Mouse (Mus musculus) kidney, postnatal 10 days (tissue): Measurements from ENCODE around the gene Cyp4f37.
"Not testable (repeated sequence)": the region's sequence is repeated elsewhere in the genome, so short reads cannot be mapped to it uniquely, and the experiment has no call there.

ENCODE experiments used
- DNase-seq: peaks from one replicate; pipeline ENCODE4 v3.0.0; 2021; ENCODE audit warnings: mixed read lengths

Cyp4f37 gene

GRCm38 (mm10) chr17:32621018-32621417 lies at the start of gene Cyp4f37:
Gene Cyp4f37 (plus strand): TSS chr17:32621309.
- not testable (repeated sequence) for DNase-seq

GRCm38 (mm10) chr17:32573286-32573685 lies 47.8 kb upstream of the Cyp4f37 start:
- not testable (repeated sequence) for DNase-seq

DNA sequence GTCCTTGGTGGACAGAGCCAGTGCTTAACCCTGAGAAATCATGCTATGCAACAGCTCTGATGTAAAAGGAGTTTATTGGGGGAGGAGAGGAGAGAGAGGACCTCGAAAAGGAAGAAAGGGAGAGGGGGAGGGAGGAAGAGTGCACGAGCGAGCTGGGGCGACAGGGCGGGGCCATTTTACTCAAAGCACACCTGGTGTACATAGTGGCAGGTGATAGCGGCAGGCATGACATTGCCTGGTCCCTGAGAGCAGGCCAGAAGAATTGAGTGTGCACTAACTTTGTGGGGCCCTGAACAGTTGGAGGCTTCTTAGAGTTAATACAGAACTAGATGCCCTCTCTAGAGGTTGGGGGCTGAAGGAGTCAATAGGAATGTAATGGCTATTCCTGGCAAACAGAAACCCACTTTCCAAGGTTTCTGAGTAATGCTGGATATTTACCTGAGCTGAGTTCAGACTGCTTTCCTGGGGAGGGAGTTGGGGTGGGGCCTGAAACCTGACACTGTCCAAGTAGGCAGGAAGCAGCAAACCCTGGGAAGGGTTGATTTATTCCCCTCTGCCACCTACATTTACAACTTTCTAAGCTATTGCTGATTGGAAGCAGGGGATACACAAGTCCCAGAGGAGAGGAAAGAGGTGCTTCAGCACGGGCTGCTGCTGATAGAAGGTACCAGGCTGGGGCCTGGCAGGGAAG lies 43.5 kb upstream of the Cyp4f37 start:
- no peak for DNase-seq

- no peak for DNase-seq
Observed at GRCm38 (mm10) chr17:32596494-32596893, 24.6 kb upstream of the Cyp4f37 start.

DNA sequence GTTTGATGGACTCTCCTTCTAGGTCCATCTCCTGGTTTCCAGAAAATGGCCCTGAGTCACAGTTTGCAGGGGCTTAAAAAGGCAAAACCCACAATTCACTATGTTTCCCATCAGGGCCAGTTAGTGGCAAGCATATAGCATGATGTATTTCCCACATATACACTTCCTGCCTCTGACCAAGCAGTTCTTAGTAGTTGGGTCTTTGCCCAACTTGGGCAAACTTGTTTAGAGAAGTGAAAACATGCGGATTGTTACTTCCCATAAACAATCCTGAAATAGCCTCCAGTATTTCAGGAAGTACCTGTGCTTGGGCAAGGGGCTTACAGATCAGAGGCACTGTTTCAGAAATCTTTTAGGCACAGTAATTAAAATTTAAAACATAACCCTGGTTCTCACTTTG lies 13.1 kb upstream of the Cyp4f37 start:
- DNase-seq = no peak

- DNase-seq = not testable (repeated sequence)
Observed at GRCm38 (mm10) chr17:32610231-32610630, 10.9 kb upstream of the Cyp4f37 start.

DNA sequence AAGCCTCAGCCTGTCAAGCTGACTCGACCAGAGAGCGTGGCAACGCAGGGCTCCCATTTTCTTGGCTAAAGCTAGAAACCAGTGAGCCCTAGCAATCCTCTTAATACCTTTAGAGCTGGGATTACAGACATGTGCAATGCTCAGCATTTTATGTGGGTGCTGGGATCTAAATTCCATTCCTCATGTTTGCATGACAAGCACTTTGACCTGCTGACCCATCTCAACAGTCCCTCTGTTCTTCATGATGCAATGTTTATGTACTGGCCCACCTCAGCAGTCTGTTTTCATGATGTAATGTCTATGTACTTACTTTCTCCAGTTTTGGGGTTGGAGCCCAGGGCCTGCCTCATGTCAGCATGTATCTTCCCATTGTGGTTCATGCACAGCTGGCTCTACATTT lies 10.2 kb upstream of the Cyp4f37 start:
- no peak for DNase-seq

DNA sequence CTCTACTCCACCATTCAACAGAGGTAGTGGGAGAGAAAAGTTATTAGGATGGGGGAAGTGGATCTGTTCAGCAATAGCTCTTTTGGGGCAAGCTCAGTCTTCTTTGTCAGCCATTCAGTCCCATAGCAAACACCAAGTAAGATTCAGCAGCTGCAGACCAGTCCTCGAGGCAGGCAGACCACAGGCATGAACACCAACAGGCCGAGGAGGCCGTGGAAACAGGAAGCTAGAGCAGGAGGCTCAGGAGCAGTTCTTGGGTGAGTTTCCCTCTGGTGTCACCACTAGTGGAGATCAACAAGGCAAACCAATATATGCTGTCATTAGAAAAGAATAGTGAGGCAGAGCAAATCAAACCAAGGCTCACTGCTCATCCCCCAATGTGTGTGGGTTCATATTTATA lies 8.7 kb upstream of the Cyp4f37 start:
- DNase-seq = no peak

DNA sequence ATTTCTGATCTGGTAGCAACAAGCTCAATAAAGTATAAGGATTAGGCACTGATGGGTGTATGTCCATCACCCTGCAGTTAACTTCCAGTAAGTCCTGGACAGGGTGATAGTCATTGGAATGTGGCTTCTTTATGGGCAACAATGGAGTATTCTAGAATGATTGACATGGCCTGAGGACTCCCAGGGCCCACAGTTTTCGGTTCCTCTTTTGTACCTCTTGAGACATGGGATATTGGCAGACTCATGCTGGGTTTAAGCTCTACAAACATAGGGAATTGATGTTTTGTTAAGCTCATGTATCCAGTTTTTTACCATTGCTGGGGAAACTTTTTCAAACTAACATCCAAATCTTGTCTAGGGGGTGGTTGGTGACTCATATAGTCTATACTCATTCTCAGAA lies 3.9 kb upstream of the Cyp4f37 start:
- DNase-seq = no peak

- not testable (repeated sequence) for DNase-seq
Observed at GRCm38 (mm10) chr17:32629726-32630125, 8.6 kb downstream of the Cyp4f37 start.

- DNase-seq = no peak
Observed at GRCm38 (mm10) chr17:32631936-32632335, 10.8 kb downstream of the Cyp4f37 start.

DNA sequence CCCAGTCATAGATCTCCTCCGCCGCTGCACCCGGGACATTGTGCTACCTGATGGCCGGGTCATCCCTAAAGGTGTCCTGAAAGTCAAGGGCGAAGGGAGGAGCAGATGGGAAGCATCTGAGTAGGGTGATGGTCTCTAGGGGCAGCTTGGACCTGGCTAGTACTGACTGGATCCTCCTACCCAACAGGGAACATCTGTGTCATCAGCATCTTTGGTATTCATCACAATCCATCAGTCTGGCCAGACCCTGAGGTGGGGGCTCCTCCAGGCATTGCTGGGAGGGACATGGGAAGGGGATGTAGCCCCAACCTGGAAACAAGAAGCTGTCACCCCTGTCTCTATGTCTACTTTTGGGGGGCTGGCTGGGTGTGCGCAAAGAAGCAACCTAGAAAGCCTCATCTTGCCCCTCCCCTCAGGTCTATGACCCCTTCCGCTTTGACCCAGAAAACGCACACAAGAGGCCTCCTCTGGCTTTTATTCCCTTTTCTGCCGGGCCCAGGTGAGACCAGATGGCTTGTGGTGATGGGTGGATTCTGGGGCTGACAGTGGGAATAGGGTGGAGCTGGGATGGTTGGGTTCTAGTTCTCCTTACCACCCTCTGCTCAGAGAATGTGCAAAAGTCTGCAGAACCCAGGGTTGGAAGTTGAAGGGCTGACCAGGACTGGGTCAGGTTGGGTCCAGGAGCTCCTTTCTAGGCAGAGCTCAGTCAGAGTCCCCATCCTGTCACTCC lies 13.3 kb downstream of the Cyp4f37 start:
- not testable (repeated sequence) for DNase-seq

- peak; percentile 86 for DNase-seq
Observed at GRCm38 (mm10) chr17:32634972-32635314, 13.8 kb downstream of the Cyp4f37 start.

DNA sequence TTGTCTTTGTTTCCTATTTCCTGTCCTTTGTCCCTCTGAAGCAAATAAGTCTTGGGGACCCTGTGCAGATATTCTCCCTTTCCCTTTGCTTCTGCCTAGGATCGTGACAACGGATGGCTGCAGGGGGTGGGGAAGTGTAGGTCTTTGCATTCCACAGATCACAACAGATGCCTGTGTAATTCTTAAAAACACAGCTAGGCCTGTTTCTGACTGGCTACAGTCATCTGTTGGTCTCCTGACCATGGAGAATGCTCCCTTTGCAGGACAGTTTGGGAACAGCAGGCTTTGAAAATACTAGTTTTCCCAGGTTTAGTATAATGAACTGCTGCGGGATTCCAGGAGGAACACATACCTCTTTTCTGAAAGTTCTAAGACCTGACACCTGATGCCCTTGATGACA lies 15.2 kb downstream of the Cyp4f37 start:
- no peak for DNase-seq

DNA sequence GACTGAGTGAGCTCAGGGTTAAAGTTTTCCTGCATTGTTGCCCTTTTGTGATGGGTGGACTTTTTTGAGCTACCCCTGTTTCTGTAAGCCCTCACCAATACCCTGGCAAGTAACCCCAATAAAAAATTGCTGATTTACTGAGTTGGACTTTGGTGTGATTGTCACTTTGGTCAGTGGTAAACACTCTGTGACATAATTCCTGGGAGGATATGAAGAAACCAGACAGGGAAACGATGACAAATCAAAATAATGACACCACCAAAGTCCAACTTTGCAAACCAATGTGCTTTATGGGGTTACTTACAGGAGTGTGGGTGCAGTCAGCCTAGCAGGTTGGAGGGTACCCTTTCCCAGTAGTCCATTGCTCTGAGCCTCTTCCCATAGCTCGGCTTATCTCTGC lies 16.0 kb downstream of the Cyp4f37 start:
- DNase-seq = no peak

DNA sequence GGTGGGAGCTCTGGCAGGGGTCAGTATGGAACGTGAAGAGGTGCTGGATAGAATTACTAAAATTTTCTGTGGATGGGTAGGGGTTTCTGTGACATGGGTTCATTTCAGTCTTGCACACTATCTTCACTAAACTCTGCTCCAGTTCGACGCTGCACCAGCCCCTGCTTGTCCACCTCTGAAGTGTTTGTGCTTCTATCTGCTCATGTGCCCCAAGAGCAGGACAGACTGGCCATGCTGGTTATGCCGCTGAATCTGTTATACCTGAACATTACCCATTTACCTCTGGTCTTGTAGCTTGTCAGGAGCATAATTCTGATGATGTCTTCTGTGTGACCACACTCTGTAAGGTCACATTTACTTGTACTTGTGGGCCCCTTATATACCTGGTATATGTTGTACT lies 25.5 kb downstream of the Cyp4f37 start:
- DNase-seq = no peak

DNA sequence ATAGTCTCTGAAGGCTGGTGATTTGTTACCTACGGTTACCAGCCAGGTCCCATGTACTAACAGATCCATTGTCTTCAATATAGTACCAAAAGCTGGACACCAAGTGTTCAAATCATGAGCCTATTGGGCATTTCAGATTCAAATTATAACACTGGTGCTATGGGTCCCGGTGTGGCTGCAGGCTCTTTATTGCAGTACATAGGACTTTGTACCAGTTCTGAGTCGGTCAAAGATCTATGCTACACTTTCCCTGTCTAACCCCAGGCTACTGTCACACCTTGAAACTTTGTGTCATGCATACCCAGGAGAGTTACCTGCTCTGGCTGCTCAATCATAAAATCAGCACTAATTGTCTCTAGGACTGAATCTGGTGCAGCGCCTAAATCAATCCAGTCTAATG lies 32.8 kb downstream of the Cyp4f37 start:
- DNase-seq = no peak

GRCm38 (mm10) chr17:32657041-32657440 lies 35.9 kb downstream of the Cyp4f37 start:
- DNase-seq = no peak

- DNase-seq = no peak
Observed at GRCm38 (mm10) chr17:32658246-32658645, 37.1 kb downstream of the Cyp4f37 start.

DNA sequence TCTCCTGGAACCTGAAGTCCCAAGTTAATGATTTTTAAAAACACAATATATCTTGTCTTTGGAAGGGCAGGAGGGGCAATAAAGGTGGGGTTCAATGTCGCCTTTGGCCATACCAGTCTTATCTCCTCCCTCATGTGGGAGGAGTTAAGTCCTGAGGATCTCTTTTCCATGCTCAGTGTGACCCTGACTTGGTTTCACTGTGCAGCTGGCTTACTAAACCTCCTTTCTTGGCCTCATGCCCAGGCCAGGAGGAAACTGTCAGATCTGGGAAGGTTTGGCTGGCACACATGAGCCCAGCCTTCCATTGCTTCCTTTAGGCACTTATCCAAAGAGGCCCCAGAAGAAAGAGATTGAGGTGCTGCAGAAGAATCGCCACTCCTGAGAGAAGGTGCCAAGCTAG lies 37.6 kb downstream of the Cyp4f37 start, which contains the start of gene Cyp4f40:
Cyp4f40 (plus strand) TSS at position 189 of the 400 bp plus-strand sequence.
- peak; percentile 70 for DNase-seq

DNA sequence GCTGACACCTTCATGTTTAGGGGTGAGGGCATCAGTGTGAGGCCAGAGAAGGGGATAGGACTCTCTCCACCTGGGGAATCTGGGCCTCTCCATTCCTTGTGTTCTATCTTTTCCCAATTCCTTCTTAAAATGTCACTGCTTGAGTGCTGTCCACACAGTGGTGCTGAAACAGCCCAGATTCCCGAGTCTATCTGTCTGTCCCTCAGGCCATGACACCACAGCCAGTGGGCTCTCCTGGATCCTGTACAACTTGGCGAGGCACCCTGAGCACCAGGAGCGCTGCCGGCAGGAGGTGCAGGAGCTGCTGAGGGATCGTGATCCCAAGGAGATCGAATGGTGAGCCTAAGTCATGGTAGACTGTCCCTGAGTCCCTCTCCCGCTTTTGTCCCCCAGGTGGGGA lies 52.9 kb downstream of the Cyp4f37 start:
- DNase-seq = peak; percentile 7

DNA sequence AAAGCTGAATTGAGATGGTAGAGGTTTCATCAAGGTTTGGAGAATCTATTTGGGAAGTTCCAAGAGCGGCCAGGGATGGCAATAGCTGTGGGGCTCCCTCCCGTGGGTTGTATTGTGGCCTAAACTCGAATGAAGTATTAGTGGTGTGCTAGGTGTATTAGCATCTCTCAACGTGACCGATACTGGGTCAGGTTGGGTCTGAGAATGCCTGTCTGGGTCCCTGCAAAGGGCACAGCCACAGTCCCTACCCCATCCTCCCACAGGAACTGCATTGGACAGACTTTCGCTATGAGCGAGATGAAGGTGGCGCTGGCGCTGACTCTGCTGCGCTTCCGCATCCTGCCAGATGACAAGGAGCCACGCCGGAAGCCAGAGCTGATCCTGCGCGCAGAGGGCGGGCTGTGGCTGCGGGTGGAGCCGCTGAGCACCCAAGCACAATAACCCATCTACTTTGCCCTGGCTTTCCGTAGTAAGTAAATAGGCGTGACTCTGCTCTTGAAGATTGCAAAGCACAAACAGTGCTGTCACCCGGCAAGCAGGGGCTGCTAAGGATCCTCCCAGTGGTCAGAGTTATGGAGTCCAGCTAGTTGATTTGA lies 55.0 kb downstream of the Cyp4f37 start:
- no peak for DNase-seq

DNA sequence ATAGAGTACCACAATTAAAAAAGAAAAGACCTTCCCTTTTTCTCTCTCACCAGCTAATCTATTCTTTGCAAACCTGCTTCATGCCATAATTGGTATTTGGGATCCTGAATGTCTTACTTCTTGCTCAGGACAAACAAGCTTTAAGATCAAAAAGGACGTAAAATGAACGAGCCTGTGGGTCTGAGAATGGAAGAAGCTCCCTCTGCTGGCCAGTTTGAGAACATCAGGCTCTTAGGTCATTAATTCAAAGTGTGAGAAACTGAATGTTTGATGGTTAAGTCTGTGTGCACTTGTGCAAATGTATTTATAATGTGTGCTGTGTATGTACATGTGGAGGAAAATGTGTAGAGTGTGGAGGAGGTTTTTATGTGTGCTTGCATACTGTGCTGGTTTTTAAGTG lies 59.3 kb downstream of the Cyp4f37 start:
- peak; percentile 68 for DNase-seq
